Mouse (Mus musculus) left cerebral cortex, adult 11 months (tissue): ENCODE measurements around the gene Tdgf1.

Experiments used
- DNase-seq: peaks from one replicate; pipeline ENCODE4 v3.0.0; 2022; ENCODE audit warnings: low spot score

The Tdgf1 gene

DNA sequence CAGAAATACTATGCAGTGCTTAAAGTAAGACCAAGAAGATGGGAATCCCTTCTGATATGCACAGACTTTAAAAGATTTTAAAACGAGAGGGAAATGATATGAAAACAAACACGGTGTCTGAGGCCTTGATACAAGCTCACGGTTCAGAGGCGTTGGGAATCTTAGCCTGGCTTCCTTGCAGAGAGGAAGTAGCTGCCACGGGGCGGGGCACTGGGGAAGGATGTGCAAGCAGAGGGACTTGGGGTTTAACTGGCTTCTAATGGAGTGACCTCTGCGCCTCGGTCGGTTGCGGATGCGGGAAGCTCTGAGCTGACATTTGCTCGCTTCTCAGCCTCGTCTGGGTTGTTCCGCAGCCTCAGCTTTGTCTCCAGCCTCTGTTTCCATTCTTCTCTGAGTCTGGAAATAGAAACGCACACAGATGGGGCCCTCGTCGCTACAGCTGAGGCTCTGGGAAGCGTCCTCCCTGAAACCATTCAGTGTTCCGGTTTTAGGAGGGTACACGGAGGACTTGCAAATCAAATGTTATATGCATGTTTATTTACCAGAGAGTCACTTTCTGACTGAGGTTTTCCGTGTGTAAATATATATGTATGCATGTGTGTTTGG is 31.2 kb downstream of the Tdgf1 start:
- DNase-seq, result no peak

DNA sequence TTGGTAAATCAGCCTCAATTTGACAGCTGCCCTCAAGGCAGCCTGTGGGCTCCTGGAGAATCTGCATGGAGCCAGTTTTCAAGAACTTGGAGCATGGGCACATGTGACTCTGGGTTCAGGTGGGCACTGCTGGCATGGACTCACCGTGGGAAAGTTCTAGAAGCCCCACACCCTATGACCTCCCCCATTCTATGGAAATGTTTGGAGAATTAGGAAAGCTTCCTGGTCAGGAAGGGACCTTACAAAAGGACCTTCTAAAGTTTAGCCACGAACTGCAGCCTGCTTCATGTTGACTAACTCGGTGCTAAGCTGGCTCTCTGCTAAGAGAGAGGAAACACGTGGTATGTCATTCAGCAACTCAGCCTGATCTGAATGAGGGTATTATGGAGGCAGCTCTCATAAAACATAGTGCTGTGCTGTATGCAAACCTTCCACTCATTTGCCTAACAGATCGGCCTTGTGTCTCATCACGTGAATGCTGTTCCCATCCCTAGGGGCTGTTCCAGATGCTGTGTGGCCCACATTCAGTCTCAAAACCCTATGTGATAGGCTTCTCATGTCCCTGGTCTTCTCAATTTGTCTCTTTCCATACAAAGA is 36.5 kb downstream of the Tdgf1 start:
- DNase-seq, result no peak

DNA sequence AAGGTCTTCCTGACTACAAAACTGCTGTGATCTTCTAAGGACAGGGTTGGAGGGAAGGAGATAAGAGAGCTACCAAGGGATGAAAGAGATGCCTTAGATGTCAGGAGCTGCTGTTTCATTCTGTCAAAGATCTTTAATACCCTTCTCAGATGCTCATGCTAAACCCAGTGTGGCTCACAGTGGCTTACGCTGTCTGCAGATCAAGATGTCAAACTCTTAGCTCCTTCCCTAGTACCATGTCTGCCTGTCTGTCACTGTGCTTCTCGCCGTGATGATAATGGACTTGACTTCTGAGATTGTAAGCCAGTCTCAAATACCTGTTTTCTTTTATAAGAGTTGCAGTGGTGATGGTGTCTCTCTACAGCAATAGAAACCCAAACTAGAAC is 37.3 kb downstream of the Tdgf1 start:
- DNase-seq, result no peak

DNA sequence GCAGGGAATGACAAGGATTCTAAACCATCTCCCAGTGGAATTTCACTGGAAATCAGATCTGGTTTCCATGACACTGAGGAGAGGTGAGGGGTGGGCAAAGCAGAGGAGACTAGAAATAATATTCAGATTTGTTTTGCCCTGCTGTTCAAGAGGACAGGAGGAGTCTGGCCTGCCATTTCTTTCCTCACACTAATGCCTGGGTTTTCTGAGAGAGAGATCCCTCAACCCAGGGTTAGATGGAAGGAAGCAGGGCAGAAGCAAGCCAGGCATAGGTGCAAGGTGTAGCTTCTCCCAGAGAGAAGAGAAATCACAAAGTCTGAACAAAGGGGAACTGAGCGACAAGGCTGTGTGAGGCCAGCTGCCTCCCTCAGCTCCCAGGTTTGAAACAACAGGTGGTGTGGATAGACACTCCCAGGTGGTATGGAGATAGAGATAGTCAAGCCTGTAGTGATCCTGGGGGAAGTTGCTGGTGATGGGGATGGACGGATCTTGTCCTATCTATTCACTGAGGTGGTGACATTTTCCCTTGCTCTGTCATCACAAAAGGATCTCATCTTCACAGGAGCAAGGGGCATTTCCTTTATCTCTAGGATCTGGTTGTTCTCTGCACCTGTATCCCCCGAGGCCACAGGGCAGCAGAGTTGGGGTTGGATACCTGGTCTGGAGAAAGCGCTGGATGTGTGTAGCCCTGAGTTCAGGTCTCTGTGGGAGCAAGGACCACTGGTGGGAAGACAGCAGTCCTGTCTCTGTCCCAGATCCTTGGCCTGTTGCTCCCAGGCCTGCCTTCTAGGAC is 37.9 kb downstream of the Tdgf1 start:
- no peak for DNase-seq

DNA sequence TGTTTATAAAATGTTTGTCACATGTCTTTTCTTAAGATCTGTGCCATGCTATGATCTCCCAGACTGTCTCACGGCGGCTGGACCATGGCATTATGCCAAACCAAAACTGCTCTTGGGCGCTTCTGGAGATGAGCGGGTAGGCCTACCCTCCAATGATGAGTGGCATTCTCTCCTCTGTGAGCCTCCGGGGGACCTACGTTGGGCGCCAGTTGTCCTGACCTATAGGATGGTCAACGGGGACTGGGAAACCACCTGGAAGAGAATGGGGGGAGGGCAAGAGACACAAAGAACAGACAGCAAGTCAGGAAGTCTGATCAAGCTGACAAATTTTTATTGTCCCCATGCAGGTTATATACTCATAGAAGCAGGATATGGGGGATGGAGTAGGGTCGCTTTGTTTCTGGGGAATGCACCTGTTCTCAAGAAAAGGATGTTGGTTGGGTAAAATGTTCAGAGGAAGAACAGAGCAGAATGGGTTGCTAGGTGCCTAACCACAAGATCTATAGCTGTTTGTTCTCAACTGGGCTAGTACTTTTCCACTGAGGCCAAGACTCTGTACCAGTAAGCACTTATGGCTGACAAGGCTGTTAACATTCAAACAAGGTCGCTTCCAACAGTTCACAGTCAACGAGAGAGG is 38.6 kb downstream of the Tdgf1 start:
- DNase-seq, result no peak

DNA sequence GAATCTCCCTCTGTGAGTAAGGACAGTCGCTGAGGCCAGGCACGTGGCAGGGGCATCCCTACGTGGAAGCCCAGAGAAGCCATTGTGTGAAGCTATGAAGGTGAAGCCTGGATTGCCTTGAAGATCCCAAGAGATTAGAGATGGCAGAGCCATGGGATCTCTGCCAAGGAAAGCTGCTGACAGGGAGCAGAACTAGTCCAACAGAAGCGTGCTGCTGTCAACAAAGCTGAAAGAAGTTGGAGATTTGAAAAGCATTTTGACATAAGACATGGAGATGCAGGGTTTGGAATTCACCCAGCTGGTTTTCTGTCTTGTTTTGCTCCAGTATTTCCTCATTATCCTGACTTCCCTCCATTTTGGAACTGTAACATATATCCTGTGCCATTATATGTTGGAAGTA is 43.7 kb downstream of the Tdgf1 start:
- DNase-seq, result no peak

DNA sequence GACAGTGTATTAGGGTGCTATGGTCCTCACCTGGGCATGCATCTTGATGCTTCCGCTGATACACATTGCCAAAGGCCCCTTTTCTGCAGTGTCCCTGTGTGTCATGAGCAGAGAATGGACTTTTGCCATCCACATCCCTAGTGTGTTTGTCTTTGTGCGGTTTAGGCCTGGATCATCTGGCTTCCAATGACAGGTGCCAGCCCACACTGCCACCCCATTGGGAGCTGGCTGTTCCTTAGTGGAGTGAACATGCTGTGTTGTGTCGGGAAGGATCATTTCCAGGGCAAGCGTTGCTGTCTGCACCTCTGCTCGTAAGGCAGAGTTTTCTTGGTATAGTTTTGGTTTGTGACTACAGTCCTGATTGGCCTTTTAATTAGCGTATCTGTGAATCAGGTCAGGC is 44.8 kb downstream of the Tdgf1 start:
- no peak for DNase-seq

DNA sequence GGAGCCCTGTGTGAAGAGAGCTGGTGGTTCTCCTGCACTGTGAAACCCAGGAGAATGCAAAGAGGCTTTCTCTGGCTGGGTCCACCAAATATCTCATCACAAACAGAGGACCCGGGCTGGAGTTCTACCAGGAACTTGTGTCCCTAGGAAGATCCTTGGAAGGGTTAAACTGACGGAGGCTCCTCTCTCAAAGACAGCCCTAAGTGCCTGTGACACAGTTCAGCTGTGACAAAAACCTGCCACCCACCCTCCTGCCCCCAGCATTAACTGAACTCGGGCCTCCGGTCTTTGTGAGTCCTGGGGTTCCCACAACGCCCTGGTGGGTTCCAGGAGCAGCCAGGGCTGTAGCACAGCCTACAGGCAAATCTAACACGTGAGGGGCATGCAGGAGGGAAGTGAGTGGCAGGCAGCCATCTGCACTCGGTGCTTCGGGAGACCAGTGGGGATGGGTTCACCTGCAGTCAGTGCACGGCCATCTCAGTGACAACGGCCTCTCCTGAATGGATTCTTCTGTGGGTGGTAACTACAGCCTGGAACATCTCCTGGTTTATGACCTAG is 46.4 kb downstream of the Tdgf1 start:
- DNase-seq, result no peak

DNA sequence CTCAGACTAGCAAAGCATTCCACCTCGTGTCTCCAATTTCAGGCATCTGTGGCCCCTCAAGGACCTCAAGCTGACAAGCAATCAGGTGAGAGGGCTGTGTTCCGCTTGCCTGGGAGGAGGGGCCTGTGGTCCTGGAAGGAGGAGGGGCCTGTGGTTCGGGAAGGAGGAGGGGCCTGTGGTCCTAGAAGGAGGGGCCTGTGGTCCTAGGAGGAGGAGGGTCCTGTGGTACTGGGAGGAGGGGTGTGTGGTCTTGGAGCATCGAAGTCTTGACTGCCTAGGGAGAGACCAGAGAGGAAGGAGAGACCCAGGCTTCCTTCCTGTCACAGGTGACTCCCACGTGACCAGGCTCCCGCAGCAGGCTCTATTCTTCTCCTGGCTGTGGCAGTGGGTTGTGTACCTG is 49.4 kb downstream of the Tdgf1 start:
- no peak for DNase-seq

DNA sequence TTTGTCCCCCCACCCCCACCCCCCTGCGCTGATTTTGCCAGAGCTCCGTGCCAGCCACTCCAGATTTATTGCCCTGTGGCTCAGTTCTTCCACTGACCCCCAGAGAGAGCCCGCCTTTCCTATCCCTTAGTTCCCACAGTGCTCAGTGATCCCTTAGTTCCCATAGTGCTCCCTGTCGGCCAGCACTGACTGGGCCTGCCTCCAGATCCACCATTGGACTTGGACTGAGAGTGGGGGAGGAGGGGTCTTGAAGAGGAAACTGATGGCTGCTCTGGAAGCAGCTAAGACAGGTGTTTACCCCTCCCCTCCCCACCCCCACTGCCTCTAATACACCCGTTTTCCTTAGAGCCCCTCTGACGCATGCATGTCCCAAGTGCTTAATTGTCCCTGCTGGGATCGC is 50.0 kb downstream of the Tdgf1 start:
- DNase-seq, result no peak

DNA sequence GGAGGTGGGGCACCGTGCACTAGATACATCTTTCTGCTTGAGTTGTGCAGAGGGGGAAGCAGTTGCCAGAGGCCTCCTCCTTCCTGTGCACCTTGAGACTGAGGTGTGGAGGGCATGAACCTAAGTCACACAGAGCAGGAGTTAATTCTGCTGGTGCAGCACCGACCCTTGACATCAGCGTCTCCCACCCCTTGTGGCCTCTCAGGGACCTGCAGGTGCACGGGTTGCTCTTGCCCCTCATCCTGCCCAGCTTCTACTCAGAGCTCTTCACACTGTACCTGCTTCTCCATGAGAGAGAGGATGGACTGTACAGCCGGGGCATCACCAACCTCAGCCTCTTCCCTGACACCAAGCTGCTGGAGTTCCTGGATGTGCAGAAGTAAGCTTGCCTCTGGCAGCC is 50.5 kb downstream of the Tdgf1 start:
- DNase-seq, result no peak

DNA sequence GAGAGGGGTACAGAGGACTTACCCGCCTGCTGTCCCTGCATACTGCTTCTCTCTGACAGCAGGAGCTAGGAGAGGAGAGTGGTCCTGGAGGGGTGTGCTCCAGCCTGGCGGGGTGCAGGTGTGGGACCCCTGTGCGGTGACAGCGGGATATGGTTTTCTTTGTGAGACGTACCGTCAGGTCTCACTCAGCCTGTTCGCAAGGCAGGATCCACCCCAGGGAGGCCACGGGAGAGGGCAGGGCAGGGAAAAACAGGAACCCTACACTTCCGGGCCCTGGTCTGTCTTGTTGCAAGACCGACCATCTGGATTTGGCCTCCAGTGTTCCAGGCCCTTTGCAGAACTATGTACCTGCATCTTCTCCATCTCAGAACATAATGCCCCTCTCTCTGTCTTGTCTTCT is 52.5 kb downstream of the Tdgf1 start:
- no peak for DNase-seq

DNA sequence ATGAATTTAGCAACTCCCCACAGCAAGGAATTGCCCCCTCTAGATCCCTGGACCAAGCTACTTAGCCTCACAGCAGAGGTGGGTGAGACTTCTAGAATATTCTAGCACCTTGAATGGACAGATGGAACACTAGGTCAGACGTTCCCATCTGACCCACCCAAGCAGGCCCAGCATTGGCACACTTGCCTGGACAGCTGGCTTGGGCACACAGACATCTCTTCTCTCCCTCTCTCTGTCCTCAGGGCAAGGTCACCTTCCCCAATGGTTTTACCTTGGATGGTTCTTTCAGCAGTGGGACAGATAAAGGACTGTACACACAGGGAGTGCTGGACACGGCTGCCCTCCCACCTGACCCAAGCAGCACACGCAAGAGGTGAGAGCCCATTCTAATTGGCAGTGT is 53.4 kb downstream of the Tdgf1 start:
- no peak for DNase-seq

DNA sequence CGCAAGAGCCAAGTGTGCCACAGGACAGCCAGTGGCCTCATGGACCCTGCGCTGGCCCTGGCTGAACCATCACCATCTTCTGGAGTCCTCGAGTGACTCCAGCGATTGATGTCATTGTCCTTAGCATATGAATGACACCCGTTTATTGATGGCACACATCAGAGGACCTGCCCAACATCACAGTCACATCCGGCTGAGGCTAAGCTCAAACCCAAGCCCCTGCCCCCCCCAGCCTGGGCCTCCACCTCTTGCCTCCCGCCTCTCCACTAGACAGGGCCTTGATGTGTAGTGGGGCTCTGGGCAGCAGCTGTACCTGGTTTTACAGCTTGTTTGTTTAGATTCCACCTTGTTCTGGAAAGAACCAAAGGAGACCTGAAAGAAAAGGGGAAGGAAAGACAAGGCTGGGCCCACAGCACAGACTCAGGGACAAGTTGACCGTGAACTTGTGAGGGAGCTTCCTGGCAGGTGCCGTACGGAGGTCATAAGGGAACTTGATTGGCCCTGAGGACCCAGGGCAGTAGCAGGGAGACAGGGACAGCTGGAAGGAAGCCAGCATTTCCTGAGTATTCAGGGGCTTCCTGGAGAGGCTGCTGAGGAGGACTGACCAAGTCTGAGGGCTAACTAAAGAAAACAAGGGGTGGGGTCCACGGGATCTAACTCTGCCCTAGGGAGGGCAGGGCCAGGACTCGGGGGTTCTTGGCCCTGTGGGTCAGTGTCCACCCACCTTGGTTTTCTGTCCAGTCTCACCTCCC is 54.7 kb downstream of the Tdgf1 start:
- no peak for DNase-seq

DNA sequence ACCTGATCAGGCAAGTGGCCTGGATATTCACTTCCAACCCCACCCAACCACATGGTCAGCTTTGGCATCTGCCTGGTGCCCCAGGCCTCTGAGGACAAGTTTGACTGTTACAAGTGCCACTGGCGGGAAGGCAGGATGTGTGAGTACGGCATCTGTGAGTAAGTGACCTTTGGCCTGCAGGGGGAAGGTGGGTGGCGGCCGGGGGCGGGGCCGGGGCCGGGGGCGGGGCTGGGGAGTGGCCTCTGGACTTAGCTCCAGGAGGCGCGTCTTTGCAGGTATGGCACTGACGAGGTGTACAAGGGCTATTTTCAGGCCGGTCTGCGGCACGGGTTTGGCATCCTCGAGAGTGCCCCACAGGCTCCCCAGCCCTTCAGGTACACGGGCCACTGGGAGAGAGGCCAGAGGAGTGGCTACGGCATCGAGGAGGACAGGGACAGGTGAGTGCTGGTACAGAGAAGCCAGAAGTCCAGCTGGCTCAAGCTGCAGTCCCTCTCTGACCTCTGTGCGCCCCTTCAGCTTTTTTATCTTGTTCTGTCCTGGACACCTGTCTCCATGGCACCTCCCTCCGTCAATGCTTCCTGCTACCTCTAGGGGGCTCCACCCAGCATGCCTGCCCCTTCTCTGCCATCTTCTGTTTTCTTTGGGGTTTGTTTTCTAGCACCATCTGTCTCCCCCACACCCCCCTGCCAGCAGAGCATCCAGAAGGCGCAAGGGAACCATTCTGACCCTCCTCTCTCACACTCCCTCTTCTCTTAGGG is 55.8 kb downstream of the Tdgf1 start:
- no peak for DNase-seq
